Mouse (Mus musculus): Measurements from ENCODE around the gene Cep350.

DNA sequence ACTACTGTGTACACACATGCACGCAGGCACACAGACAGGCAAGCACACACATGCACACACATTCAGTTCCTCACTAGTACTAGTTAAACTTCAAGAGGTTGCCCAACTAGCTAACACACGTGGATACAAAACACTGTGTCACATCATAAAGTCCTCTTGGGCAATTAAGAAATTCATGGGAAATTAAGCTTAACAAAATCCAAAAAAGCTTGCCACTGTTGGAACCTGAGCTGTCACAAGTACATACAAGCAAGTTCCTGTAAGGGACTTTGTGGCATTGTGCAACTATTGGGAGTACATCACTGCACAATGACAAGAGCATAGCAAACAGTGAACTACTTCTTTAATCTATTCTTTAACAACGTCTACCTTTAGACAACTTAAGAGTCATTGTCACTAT is 93.5 kb downstream of the Cep350 start:
- TF ChIP-seq GATA1 (IDR thresholded peaks at IDR 0.05; ENCODE audit: low read length): no peak
- TF ChIP-seq TAL1 (IDR thresholded peaks at IDR 0.05; ENCODE audit: low read length): no peak

All from erythroblast, embryonic 14.5 days (primary cell).